Mouse (Mus musculus) embryonic facial prominence, embryonic 14.5 days (tissue): Measurements from ENCODE around the gene Adgrg5. TPM values are rescaled to one million over a fixed set of nuclear protein-coding genes. Genes with fewer than 3 reads are reported as not detected.

Experiments
- polyA plus RNA-seq: library from polyadenylated mRNA; unstranded; fragments of >200 nt; fragmentation: Nextera tagmentation; extraction: Ambion mirVana; gene quantifications from 2 replicates; pipeline ENCODE4 v1.2.1, GENCODE M21; 2014

The Adgrg5 gene
- polyA plus RNA-seq, 1 experiment from 2014 or later: 0.21 TPM

Other genes starting within 250 kb of the Adgrg5 start
- gene Pllp, start 227.4 kb upstream of the Adgrg5 start, polyA plus RNA-seq: 4.6 and 8.1 TPM in 2 replicates
- gene Ccl22, start 178.1 kb upstream of the Adgrg5 start, polyA plus RNA-seq: not detected in 2 replicates
- gene Cx3cl1, start 151.7 kb upstream of the Adgrg5 start, polyA plus RNA-seq: 7.9 and 8.3 TPM in 2 replicates
- 0.60 and 0.63 TPM in 2 replicates for gene Ccl17, start 113.2 kb upstream of the Adgrg5 start, polyA plus RNA-seq
- 73.8 and 77.9 TPM in 2 replicates for gene Coq9, start 85.4 kb upstream of the Adgrg5 start, polyA plus RNA-seq
- 72.2 and 79.5 TPM in 2 replicates for gene Ciapin1, start 85.3 kb upstream of the Adgrg5 start, polyA plus RNA-seq
- 121 and 129 TPM in 2 replicates for gene Polr2c, start 66.2 kb upstream of the Adgrg5 start, polyA plus RNA-seq
- 30.6 and 31.6 TPM in 2 replicates for gene Dok4, start 47.4 kb upstream of the Adgrg5 start, polyA plus RNA-seq
- gene Ccdc102a, start 5.6 kb upstream of the Adgrg5 start, polyA plus RNA-seq: 38.5 and 49.5 TPM in 2 replicates
- gene Adgrg1, start 51.1 kb downstream of the Adgrg5 start, polyA plus RNA-seq: 16.3 and 18.8 TPM in 2 replicates
- gene Adgrg3, start 94.0 kb downstream of the Adgrg5 start, polyA plus RNA-seq: 3.3 and 3.6 TPM in 2 replicates
- 0.47 and 0.60 TPM in 2 replicates for gene Drc7, start 131.4 kb downstream of the Adgrg5 start, polyA plus RNA-seq
- 18.6 and 20.8 TPM in 2 replicates for gene Katnb1, start 157.5 kb downstream of the Adgrg5 start, polyA plus RNA-seq